Mouse (Mus musculus): Measurements from ENCODE around the gene Cnksr1. TPM values are rescaled to one million over a fixed set of nuclear protein-coding genes. Genes with fewer than 3 reads are reported as not detected.
A peak's percentile ranks its signal among the peaks of the same experiment; 100 is the strongest.

Gene Cnksr1
- polyA plus RNA-seq, 3 experiments from 2014 or later: not detected

- ATAC-seq: no peak
Observed at GRCm38 (mm10) chr4:134252911-134253721, 14.9 kb upstream of the Cnksr1 start.

- ATAC-seq: no peak
Observed at GRCm38 (mm10) chr4:134252131-134252910, 14.1 kb upstream of the Cnksr1 start.

- peak; percentile 32 for ATAC-seq
Observed at GRCm38 (mm10) chr4:134251241-134252130, 13.3 kb upstream of the Cnksr1 start.

- no peak for ATAC-seq
Observed at GRCm38 (mm10) chr4:134250930-134251240, 12.7 kb upstream of the Cnksr1 start.

GRCm38 (mm10) chr4:134250116-134250929 is 12.1 kb upstream of the Cnksr1 start:
- no peak for ATAC-seq

GRCm38 (mm10) chr4:134249651-134250050 is 11.5 kb upstream of the Cnksr1 start:
- peak; percentile 33 for ATAC-seq

- no peak for ATAC-seq
Observed at GRCm38 (mm10) chr4:134246719-134247258, 8.6 kb upstream of the Cnksr1 start, which contains the start of gene Gm30191. TSS of gene Gm30191 (plus strand) at chr4:134246935.

- no peak for ATAC-seq
Observed at GRCm38 (mm10) chr4:134246256-134246655, 8.1 kb upstream of the Cnksr1 start.

GRCm38 (mm10) chr4:134245148-134245843 is 7.1 kb upstream of the Cnksr1 start, which contains the start of gene Zfp593:
TSS of gene Zfp593 (minus strand) at chr4:134245592.
- peak; percentile 95 for ATAC-seq

- no peak for ATAC-seq
Observed at GRCm38 (mm10) chr4:134243516-134244250, 5.5 kb upstream of the Cnksr1 start, which contains the start of gene E130218I03Rik. TSS of gene E130218I03Rik (plus strand) at chr4:134243662.

- ATAC-seq: no peak
Observed at GRCm38 (mm10) chr4:134238686-134239085, 487 bp upstream of the Cnksr1 start.

- no peak for ATAC-seq
Observed at GRCm38 (mm10) chr4:134237582-134238278, 469 bp downstream of the Cnksr1 start.

GRCm38 (mm10) chr4:134234876-134235275 is 3.3 kb downstream of the Cnksr1 start:
- no peak for ATAC-seq

GRCm38 (mm10) chr4:134230431-134230830 is 7.8 kb downstream of the Cnksr1 start:
- ATAC-seq: no peak

- no peak for ATAC-seq
Observed at GRCm38 (mm10) chr4:134227194-134227593, 11.0 kb downstream of the Cnksr1 start, which contains the start of gene Catsper4. TSS of gene Catsper4 (minus strand) at chr4:134227383.

GRCm38 (mm10) chr4:134222793-134223600 is 15.2 kb downstream of the Cnksr1 start:
- no peak for ATAC-seq

- ATAC-seq: no peak
Observed at GRCm38 (mm10) chr4:134206488-134207053, 31.6 kb downstream of the Cnksr1 start.

- ATAC-seq: no peak
Observed at GRCm38 (mm10) chr4:134203340-134203896, 34.8 kb downstream of the Cnksr1 start.

All from inflammation-experienced regulatory T-cells, adult 6 months (primary cell).